Mouse (Mus musculus): ENCODE results near the gene Cops2. TPM values are rescaled to one million over a fixed set of nuclear protein-coding genes. Genes with fewer than 3 reads are reported as not detected.

Cops2 gene
- polyA plus RNA-seq, 1 experiment from 2014 or later, result 115 TPM

- DNase-seq (ENCODE audit: low spot score) (no peak), ATAC-seq (ENCODE audit: insufficient read depth, low FRiP score, low TSS enrichment) (no peak)
- no peak overlapping the region for H3K4me3 ChIP-seq (ENCODE audit: low read depth, low read length)
- H3K9me3 ChIP-seq (ENCODE audit: control insufficient read depth, low read length), result no peaks in the 10 kb centered on the region
- peaks cover 4% of the 10 kb centered on the region; the same call in 1 of the 2 replicates for H3K36me3 ChIP-seq (ENCODE audit: control insufficient read depth, insufficient read depth, low read length)
- H3K27me3 ChIP-seq (ENCODE audit: control insufficient read depth, insufficient read depth, low read length), result no peaks in the 10 kb centered on the region
- no peaks in the 10 kb centered on the region for H3K4me1 ChIP-seq (ENCODE audit: control insufficient read depth, insufficient read depth, low read length)
- no peak overlapping the region for H3K9ac ChIP-seq (ENCODE audit: low read length)
- H3K4me2 ChIP-seq (ENCODE audit: low read depth), result no peak overlapping the region
- 57% methylated on average over 2 of the region's 2 CpGs for WGBS
- H3K27ac ChIP-seq (ENCODE audit: low read depth, low read length), result no peak overlapping the region
These were observed 20.1 kb downstream of the Cops2 start for GRCm38 (mm10) chr2:125838708-125839284.

DNA sequence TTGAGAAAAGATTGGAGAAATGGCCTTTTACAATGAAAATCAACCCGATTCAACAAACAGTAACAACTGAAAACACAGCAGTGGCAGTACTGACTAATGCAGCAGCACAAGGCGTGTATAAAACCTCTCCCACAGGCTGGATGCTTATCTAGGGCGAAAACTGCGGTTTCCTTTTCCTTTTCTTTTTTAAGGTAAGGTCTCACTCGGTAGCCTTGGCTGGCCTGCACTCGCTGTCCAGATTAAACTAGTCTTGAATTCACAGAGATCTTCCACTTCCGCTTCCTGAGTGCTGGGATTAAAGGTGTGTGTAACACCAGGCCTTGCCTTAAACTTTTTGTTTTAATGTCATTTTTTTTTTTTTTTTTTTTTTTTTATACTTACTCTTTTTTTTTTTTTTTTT, 20.8 kb downstream of the Cops2 start:
- no peak overlapping the region for H3K27ac ChIP-seq (ENCODE audit: low read depth, low read length)
- H3K4me1 ChIP-seq (ENCODE audit: control insufficient read depth, insufficient read depth, low read length), result no peaks in the 10 kb centered on the region
- no peak overlapping the region for H3K9ac ChIP-seq (ENCODE audit: low read length)
- DNase-seq (ENCODE audit: low spot score) (no peak), ATAC-seq (ENCODE audit: insufficient read depth, low FRiP score, low TSS enrichment) (no peak)
- H3K9me3 ChIP-seq (ENCODE audit: control insufficient read depth, low read length), result no peaks in the 10 kb centered on the region
- 97% methylated on average over 7 of the region's 7 CpGs for WGBS
- H3K36me3 ChIP-seq (ENCODE audit: control insufficient read depth, insufficient read depth, low read length), result peaks cover 7% of the 10 kb centered on the region
- H3K27me3 ChIP-seq (ENCODE audit: control insufficient read depth, insufficient read depth, low read length), result no peaks in the 10 kb centered on the region
- H3K4me2 ChIP-seq (ENCODE audit: low read depth), result no peak overlapping the region
- no peak overlapping the region for H3K4me3 ChIP-seq (ENCODE audit: low read depth, low read length)

GRCm38 (mm10) chr2:125829924-125830323, 29.0 kb downstream of the Cops2 start:
- Histone ChIP-seq H3K9ac (ENCODE audit: low read length) (no peak overlapping the region), H3K36me3 (ENCODE audit: control insufficient read depth, insufficient read depth, low read length) (peaks cover 13% of the 10 kb centered on the region), H3K27ac (ENCODE audit: low read depth, low read length) (no peak overlapping the region), H3K4me2 (ENCODE audit: low read depth) (no peak overlapping the region), H3K4me1 (ENCODE audit: control insufficient read depth, insufficient read depth, low read length) (no peaks in the 10 kb centered on the region), H3K27me3 (ENCODE audit: control insufficient read depth, insufficient read depth, low read length) (no peaks in the 10 kb centered on the region), H3K4me3 (ENCODE audit: low read depth, low read length) (no peak overlapping the region), H3K9me3 (ENCODE audit: control insufficient read depth, low read length) (no peaks in the 10 kb centered on the region)
- WGBS, result 92% methylated on average over 2 of the region's 2 CpGs
- DNase-seq (ENCODE audit: low spot score), result no peak
- no peak for ATAC-seq (ENCODE audit: insufficient read depth, low FRiP score, low TSS enrichment)

GRCm38 (mm10) chr2:125827898-125828297, 31.0 kb downstream of the Cops2 start:
- 86% methylated on average over 4 of the region's 4 CpGs for WGBS
- Histone ChIP-seq H3K36me3 (ENCODE audit: control insufficient read depth, insufficient read depth, low read length) (peaks cover 9% of the 10 kb centered on the region), H3K4me1 (ENCODE audit: control insufficient read depth, insufficient read depth, low read length) (no peaks in the 10 kb centered on the region), H3K27me3 (ENCODE audit: control insufficient read depth, insufficient read depth, low read length) (no peaks in the 10 kb centered on the region), H3K4me3 (ENCODE audit: low read depth, low read length) (no peak overlapping the region), H3K27ac (ENCODE audit: low read depth, low read length) (no peak overlapping the region), H3K9ac (ENCODE audit: low read length) (no peak overlapping the region), H3K9me3 (ENCODE audit: control insufficient read depth, low read length) (no peaks in the 10 kb centered on the region), H3K4me2 (ENCODE audit: low read depth) (no peak overlapping the region)
- DNase-seq (ENCODE audit: low spot score), result no peak
- no peak for ATAC-seq (ENCODE audit: insufficient read depth, low FRiP score, low TSS enrichment)

DNA sequence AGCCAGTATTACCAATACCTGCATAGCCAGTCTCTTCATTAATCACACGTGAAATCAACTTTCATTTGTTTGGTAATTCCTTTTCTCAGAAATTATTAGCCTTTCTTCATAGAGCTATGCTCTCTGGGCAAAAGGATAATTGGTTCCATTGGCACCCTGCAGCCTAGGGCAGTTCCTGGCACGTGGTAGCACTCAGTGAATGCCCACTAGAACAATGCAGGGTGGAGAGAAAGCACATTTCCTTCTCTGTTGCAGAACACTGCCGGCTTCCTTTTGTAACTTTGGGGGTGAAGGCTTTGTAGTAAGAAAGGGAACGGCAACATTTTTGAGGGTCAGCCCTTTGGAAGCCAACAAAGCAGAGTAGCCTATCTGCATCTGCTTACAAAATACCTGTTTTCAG, 32.7 kb downstream of the Cops2 start:
- Histone ChIP-seq H3K27me3 (ENCODE audit: control insufficient read depth, insufficient read depth, low read length) (no peaks in the 10 kb centered on the region), H3K4me3 (ENCODE audit: low read depth, low read length) (no peak overlapping the region), H3K27ac (ENCODE audit: low read depth, low read length) (no peak overlapping the region), H3K9ac (ENCODE audit: low read length) (no peak overlapping the region), H3K36me3 (ENCODE audit: control insufficient read depth, insufficient read depth, low read length) (peaks cover 2% of the 10 kb centered on the region; the same call in 1 of the 2 replicates), H3K9me3 (ENCODE audit: control insufficient read depth, low read length) (no peaks in the 10 kb centered on the region), H3K4me1 (ENCODE audit: control insufficient read depth, insufficient read depth, low read length) (no peaks in the 10 kb centered on the region), H3K4me2 (ENCODE audit: low read depth) (no peak overlapping the region)
- 60% methylated on average over 4 of the region's 4 CpGs for WGBS
- ATAC-seq (ENCODE audit: insufficient read depth, low FRiP score, low TSS enrichment), result no peak
- no peak for DNase-seq (ENCODE audit: low spot score)

GRCm38 (mm10) chr2:125820397-125820796, 38.5 kb downstream of the Cops2 start:
- DNase-seq (ENCODE audit: low spot score), result no peak
- no peak overlapping the region for H3K9ac ChIP-seq (ENCODE audit: low read length)
- no peak overlapping the region for H3K4me2 ChIP-seq (ENCODE audit: low read depth)
- no peak overlapping the region for H3K27ac ChIP-seq (ENCODE audit: low read depth, low read length)
- no peaks in the 10 kb centered on the region for H3K4me1 ChIP-seq (ENCODE audit: control insufficient read depth, insufficient read depth, low read length)
- ATAC-seq (ENCODE audit: insufficient read depth, low FRiP score, low TSS enrichment), result no peak
- no peak overlapping the region for H3K4me3 ChIP-seq (ENCODE audit: low read depth, low read length)
- 88% methylated on average over 4 of the region's 4 CpGs for WGBS
- no peaks in the 10 kb centered on the region for H3K9me3 ChIP-seq (ENCODE audit: control insufficient read depth, low read length)
- H3K36me3 ChIP-seq (ENCODE audit: control insufficient read depth, insufficient read depth, low read length), result no peaks in the 10 kb centered on the region
- H3K27me3 ChIP-seq (ENCODE audit: control insufficient read depth, insufficient read depth, low read length), result no peaks in the 10 kb centered on the region

DNA sequence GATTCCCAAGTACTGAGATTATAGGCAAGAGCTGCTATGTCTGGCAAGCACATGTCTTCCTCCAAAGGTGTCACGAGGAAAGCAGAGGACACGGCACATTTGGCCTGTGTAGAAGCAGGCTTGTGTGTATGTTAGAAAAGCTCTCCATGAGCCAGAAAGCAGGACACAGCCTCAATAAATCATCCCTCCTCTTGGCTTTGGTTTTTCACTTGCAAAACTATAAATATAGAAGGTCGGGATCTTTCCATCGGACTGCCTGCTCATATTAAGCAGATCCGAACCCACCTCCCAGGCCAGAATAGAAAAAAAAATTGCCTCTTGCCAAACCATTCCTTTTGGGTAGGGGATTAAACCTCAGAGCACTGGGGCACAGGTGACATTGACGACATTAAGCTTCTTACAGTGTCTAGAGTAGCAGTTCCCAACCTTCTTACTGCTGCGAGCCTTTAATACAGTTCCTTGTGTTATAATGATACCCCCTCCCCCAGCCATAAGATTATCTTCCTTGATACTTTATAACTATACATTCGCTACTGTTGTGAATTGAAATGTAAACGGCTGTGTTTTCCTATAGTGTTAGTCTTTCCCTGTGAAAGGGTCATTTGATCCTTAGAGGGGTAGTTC, 44.9 kb downstream of the Cops2 start:
- Histone ChIP-seq H3K9ac (ENCODE audit: low read length) (no peak overlapping the region), H3K27me3 (ENCODE audit: control insufficient read depth, insufficient read depth, low read length) (no peaks in the 10 kb centered on the region), H3K4me3 (ENCODE audit: low read depth, low read length) (no peak overlapping the region), H3K9me3 (ENCODE audit: control insufficient read depth, low read length) (no peaks in the 10 kb centered on the region), H3K27ac (ENCODE audit: low read depth, low read length) (no peak overlapping the region), H3K36me3 (ENCODE audit: control insufficient read depth, insufficient read depth, low read length) (no peaks in the 10 kb centered on the region), H3K4me1 (ENCODE audit: control insufficient read depth, insufficient read depth, low read length) (no peaks in the 10 kb centered on the region), H3K4me2 (ENCODE audit: low read depth) (no peak overlapping the region)
- ATAC-seq (ENCODE audit: insufficient read depth, low FRiP score, low TSS enrichment), result no peak
- no peak for DNase-seq (ENCODE audit: low spot score)
- WGBS, result 64% methylated on average over 9 of the region's 9 CpGs

GRCm38 (mm10) chr2:125811332-125811731, 47.6 kb downstream of the Cops2 start:
- H3K9me3 ChIP-seq (ENCODE audit: control insufficient read depth, low read length), result no peaks in the 10 kb centered on the region
- no peaks in the 10 kb centered on the region for H3K27me3 ChIP-seq (ENCODE audit: control insufficient read depth, insufficient read depth, low read length)
- ATAC-seq (ENCODE audit: insufficient read depth, low FRiP score, low TSS enrichment), result no peak
- no peak overlapping the region for H3K27ac ChIP-seq (ENCODE audit: low read depth, low read length)
- H3K4me3 ChIP-seq (ENCODE audit: low read depth, low read length), result no peak overlapping the region
- WGBS, result 84% methylated on average over 2 of the region's 2 CpGs
- H3K36me3 ChIP-seq (ENCODE audit: control insufficient read depth, insufficient read depth, low read length), result no peaks in the 10 kb centered on the region
- H3K4me1 ChIP-seq (ENCODE audit: control insufficient read depth, insufficient read depth, low read length), result no peaks in the 10 kb centered on the region
- H3K4me2 ChIP-seq (ENCODE audit: low read depth), result no peak overlapping the region
- no peak for DNase-seq (ENCODE audit: low spot score)
- no peak overlapping the region for H3K9ac ChIP-seq (ENCODE audit: low read length)

GRCm38 (mm10) chr2:125809551-125809950, 49.4 kb downstream of the Cops2 start:
- H3K9me3 ChIP-seq (ENCODE audit: control insufficient read depth, low read length), result no peaks in the 10 kb centered on the region; the same call in 1 of the 2 replicates
- 83% methylated on average over 7 of the region's 7 CpGs for WGBS
- H3K4me2 ChIP-seq (ENCODE audit: low read depth), result no peak overlapping the region
- no peak overlapping the region for H3K27ac ChIP-seq (ENCODE audit: low read depth, low read length)
- H3K36me3 ChIP-seq (ENCODE audit: control insufficient read depth, insufficient read depth, low read length), result no peaks in the 10 kb centered on the region
- no peak overlapping the region for H3K9ac ChIP-seq (ENCODE audit: low read length)
- H3K4me1 ChIP-seq (ENCODE audit: control insufficient read depth, insufficient read depth, low read length), result no peaks in the 10 kb centered on the region
- no peak overlapping the region for H3K4me3 ChIP-seq (ENCODE audit: low read depth, low read length)
- DNase-seq (ENCODE audit: low spot score) (no peak), ATAC-seq (ENCODE audit: insufficient read depth, low FRiP score, low TSS enrichment) (no peak)
- no peaks in the 10 kb centered on the region for H3K27me3 ChIP-seq (ENCODE audit: control insufficient read depth, insufficient read depth, low read length)

All from neural tube, embryonic 11.5 days (tissue).